Mouse (Mus musculus): Measurements from ENCODE around the gene Myo10.
"Not testable (repeated sequence)": the region's sequence is repeated elsewhere in the genome, so short reads cannot be mapped to it uniquely, and the experiment has no call there.

Gene Myo10

DNA sequence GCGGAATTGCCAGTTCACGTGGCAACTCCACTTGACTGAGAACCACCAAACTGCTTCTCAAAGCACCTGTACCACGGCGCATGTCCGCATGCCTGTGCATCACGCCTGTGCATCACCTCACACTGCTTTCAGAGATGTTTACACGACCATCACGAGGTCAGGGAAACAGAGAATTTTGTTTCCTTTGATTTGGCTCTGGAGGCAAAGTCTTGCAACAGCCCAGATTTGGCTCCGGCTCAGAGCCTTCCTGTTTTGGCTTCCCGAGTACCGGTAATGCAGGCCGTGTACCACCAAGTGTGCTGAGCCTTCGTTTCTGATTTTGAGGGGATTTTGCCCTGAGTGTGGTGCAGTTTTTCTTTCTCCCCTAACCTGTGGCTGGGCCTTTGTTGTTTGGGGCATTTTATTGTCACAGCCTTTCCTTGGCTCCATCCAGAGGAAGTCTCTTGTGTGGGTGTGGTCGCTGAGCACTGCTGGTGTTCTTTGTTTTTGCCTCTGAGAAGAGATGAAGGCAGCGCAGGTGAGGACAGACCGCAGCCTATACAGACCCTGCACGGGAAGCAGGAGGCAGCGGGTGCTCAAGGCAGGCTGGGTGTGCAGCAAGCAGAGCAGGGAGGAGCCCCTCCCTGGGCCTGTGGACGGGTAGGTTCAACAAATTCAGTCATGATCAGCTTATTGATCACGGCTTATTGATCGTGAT is 70.1 kb downstream of the Myo10 start:
- no peak for DNase-seq (ENCODE audit: low spot score)

- DNase-seq (ENCODE audit: low spot score): no peak
These were observed 71.4 kb downstream of the Myo10 start for GRCm38 (mm10) chr15:25693708-25694107.

DNA sequence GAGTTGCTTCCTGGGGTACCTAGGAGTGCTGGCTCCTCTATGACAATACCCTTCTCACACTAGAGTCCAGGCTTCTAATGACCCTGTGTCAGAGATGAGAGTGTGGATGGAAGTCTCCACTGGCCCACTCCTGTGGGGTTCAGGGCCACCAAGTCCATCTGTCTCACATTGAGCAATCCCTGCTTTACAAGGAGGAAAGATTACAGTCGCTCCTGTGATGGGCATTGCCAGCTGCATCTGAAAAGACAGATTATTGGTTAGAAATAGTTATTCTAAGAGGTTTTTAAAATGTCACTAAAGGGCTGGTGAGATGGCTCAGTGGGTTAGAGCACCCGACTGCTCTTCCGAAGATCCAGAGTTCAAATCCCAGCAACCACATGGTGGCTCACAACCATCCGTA is 72.4 kb downstream of the Myo10 start:
- DNase-seq (ENCODE audit: low spot score): no peak

DNA sequence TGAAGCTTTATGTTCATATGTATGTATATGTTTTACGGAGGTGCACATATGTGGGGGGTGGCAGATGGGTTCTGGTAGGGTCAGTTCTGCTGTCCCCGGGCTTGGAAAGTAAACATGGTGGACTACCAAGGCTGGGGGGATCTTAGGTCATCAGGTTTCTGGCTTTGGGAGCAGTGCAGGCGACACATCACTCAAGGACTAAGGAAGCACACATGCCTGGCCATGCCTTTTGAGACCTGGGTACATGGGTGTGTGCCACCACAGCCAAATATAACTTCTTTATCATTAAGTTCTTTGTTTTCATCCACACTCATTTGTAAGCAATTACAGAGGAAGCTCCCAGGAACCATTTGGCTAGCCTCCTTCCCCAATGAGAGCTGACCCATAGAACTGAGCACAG is 72.9 kb downstream of the Myo10 start:
- no peak for DNase-seq (ENCODE audit: low spot score)

- DNase-seq (ENCODE audit: low spot score): no peak
These were observed 73.6 kb downstream of the Myo10 start for GRCm38 (mm10) chr15:25695883-25696282.

DNA sequence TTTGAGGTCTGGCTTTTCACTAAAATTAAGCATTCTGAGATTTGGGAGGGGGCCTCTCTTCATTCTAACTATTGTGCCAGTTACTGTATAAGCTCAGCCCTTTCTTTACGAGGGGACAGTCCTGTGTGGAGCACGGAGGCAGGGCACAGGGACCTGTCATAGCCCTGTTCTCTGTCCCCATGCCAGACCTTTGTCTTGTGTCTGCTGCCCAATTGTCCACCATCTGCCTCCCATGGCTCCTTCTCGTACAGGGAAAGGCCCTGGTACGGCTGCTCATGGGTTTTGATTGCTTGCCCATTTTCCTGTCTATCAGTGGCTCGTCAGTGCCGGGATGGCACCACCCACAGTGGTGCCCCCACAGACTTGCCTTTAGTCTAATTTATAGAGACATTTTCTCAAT is 74.3 kb downstream of the Myo10 start:
- no peak for DNase-seq (ENCODE audit: low spot score)

DNA sequence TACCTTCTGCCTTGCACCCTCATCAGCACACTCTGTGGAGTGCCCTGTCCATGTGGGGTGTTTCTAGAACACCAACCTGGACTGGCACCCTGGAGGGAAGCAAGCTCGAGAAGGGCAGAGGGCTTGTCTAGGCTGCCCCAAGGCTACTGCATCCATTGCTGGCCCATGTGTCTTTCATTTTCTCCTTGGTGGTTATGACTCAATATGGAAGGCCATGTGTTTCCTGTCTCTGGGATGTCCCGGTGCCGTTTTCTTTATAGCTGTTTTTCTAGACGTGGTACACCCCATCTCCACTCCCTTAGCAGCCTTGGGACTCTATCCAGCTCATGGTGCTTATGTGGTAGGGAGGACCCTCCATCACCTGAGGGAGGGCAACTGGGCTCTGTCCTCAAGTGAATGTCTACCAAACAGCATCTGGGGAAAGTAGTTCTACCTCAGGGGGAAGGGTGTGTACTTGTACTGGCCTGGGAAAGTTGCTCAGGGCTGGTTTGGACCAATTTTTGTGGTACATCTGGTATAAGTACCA is 76.8 kb downstream of the Myo10 start:
- no peak for DNase-seq (ENCODE audit: low spot score)

- no peak for DNase-seq (ENCODE audit: low spot score)
These were observed 80.3 kb downstream of the Myo10 start for GRCm38 (mm10) chr15:25702602-25703001.

GRCm38 (mm10) chr15:25704809-25705585 is 82.7 kb downstream of the Myo10 start:
- DNase-seq (ENCODE audit: low spot score): no peak

GRCm38 (mm10) chr15:25706874-25707554 is 84.7 kb downstream of the Myo10 start:
- DNase-seq (ENCODE audit: low spot score): no peak

- DNase-seq (ENCODE audit: low spot score): no peak
These were observed 85.6 kb downstream of the Myo10 start for GRCm38 (mm10) chr15:25707891-25708290.

DNA sequence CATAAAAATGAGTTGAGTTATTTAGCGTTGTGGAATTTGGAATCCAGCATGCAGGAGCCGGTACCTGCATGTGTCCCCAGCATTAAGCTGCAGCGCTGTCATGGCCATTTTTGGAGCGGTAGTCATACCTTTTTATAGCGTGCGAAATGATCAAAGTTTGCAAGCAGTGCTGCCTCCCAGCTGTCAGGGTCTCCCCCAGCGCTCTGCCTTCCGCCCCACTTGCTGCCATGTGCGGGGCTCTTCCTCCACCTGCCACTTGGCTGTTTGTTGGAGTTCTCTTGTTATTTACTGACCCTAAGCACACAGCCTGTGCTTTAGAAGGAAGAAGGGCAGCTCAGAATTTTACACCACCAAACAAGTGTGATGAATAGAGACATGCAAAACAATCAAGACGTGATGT is 88.6 kb downstream of the Myo10 start:
- no peak for DNase-seq (ENCODE audit: low spot score)

GRCm38 (mm10) chr15:25712877-25713276 is 90.6 kb downstream of the Myo10 start:
- DNase-seq (ENCODE audit: low spot score): no peak

DNA sequence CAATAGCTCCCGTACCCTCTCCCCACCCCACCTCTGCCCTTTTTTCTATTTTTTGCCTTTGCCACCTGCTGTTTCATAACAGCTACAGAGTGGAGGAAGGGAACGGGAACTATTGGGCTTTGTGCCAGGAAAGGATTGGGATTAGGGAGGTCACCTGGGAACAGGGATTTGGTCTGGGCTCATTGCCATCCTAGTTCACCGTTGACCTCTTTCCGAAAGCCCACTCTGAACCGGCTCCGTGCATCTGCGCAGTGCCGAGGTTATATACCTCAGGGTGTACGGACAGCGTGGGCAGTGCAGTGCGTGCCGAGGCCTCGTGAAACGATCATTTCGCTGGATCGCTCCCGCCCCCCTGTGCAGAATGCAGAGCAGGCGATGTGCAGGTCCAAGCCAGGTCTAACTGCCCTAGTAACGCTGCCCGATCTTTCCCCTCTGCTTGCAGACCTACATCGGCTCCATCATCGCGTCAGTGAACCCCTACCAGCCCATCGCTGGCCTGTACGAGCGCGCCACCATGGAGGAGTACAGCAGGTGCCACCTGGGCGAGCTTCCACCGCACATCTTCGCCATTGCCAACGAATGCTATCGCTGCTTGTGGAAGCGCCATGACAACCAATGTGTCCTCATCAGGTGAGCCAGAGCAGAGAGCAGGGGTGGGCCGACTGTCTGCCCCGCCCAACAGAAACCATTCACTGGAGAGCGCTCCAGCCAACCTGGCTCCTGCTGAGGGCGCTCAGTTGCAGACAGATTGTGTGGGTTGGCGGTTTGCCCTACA is 91.4 kb downstream of the Myo10 start:
- DNase-seq (ENCODE audit: low spot score): no peak

DNA sequence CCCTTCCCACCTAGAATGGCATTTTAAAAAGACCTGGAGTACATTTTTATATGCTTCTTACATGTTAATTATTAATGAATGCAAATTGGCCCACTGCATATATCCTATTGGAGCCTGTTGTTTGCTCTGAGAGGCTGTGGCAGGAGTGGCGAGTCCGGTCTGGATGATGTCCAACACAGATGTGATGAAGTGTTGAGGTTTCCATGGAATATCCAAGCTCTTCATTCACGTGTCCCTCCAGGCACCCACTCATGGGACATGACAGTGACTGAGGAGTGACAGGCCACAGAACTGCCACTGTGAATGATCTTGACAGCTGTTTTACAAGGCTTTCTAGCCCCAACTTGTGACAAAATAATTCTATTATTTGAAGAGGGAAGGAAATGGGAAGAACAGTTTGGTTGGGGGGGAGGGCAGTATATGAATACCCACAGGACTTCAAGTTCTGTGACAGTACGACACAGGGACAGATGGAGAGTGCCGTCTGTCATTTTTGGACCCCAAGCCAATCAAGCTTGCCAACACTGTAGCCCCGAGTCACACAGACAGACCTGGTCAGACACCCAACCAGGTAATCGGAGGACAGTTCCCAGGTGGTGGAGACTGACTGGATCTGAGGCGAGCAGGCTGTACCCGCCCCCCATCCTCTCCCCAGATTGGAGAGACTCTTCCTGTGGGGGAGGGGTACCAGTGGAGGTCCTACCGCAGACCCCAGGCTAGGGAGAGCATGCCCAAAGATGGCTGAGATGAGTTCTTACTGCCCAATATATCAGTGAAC is 93.1 kb downstream of the Myo10 start:
- no peak for DNase-seq (ENCODE audit: low spot score)

GRCm38 (mm10) chr15:25715996-25716395 is 93.7 kb downstream of the Myo10 start:
- no peak for DNase-seq (ENCODE audit: low spot score)

DNA sequence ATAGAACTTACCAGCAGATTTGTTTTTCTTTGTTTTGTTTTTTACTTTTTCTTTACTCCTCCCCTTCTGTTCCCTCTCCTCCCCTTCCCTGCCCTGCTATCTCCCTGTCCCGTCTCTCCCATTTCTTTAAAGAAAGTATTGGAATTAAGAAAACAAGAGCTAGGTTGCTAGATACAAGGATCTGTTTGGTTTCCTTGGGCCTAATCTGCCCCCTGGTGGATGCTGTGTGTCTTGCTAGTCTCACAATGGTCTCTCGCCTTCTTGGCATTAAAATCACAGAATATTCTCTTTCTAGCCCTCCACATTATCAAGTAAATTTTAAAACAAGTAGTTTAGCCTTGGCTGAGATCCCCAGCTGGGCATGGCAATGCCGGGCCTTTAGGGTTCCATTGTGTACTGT is 94.7 kb downstream of the Myo10 start:
- DNase-seq (ENCODE audit: low spot score): peak; percentile 27

GRCm38 (mm10) chr15:25718104-25718503 is 95.8 kb downstream of the Myo10 start:
- not testable (repeated sequence) for DNase-seq (ENCODE audit: low spot score)

DNA sequence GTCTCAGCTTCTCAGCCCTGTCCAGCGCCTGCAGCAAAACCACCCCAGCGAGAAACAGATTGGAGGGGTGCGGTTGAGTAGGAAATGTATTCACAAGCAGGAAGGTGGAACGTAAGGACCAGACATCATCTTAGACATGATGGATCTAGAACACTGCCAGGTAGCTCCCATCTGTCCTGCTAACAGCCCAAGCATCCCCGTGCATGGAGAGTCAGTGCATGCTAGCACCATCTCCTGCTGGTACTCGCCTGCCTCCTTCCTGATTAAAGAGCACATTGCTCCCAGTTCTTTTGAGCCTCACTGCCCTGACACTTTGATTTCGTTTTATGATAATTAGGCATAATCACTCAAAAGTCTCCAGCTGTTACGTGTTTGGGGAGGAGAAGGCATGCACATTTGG is 96.9 kb downstream of the Myo10 start:
- no peak for DNase-seq (ENCODE audit: low spot score)

GRCm38 (mm10) chr15:25720263-25720662 is 97.9 kb downstream of the Myo10 start:
- no peak for DNase-seq (ENCODE audit: low spot score)

Measured in urinary bladder, postnatal 10 days (tissue).